Mouse (Mus musculus) neural tube, embryonic 12.5 days (tissue): ENCODE results near the gene H2afy. TPM values are rescaled to one million over a fixed set of nuclear protein-coding genes. Genes with fewer than 3 reads are reported as not detected.

Source experiments
- polyA plus RNA-seq: library from polyadenylated mRNA; unstranded; fragments of >200 nt; fragmentation: Nextera tagmentation; extraction: Ambion mirVana; gene quantifications from 2 replicates; pipeline ENCODE4 v1.2.1, GENCODE M21; 2016

The H2afy gene
- polyA plus RNA-seq, 1 experiment from 2014 or later: 534 TPM

Other genes starting within 250 kb of the H2afy start
- 1.4 TPM in 2 replicates for gene Tifab, start 42.5 kb upstream of the H2afy start, polyA plus RNA-seq
- gene Neurog1, start 115.8 kb upstream of the H2afy start, polyA plus RNA-seq: 36.5 and 39.9 TPM in 2 replicates
- 38.1 and 42.3 TPM in 2 replicates for gene Cxcl14, start 160.2 kb upstream of the H2afy start, polyA plus RNA-seq